In genomic region chr3:126620152-126620551, GRCm38 (mm10) we compare ENCODE assay signal across 15 mouse cellular contexts.
"Had no signal": no experiment of that assay in that cellular context is flagged by ENCODE, and none has a peak within 500 bp of the region (broad histone marks: within the 10 kb centered on the region; RNA-seq: fewer than 3 reads in every experiment).

No protein-coding gene starts in this region.

- H3K9ac ChIP-seq: neural tube, embryonic 15.5 days; stomach, embryonic 15.5 days had no signal

- H3K9me3 ChIP-seq: neural tube, embryonic 15.5 days; stomach, embryonic 15.5 days had no signal

- H3K27ac ChIP-seq: neural tube, embryonic 15.5 days; stomach, embryonic 15.5 days; stomach, postnatal 0 days had no signal

- H3K4me3 ChIP-seq: neural tube, embryonic 15.5 days; stomach, embryonic 15.5 days had no signal

- DNase-seq: retina, postnatal 1 day; right cerebral cortex, adult 18-20 months; right cerebral cortex, postnatal 14 days; right cerebral cortex, postnatal 25 days; right cerebral cortex, postnatal 4 days; spleen, adult 18-20 months; thymus, adult 18-20 months; thymus, adult 2 months; thymus, postnatal 14 days; thymus, postnatal 25 days; thymus, postnatal 36 days; thymus, postnatal 4 days had no signal

- H3K4me1 ChIP-seq: stomach, embryonic 15.5 days had no signal

- H3K36me3 ChIP-seq: stomach, embryonic 15.5 days had no signal

- H3K27me3 ChIP-seq: neural tube, embryonic 15.5 days; stomach, embryonic 15.5 days had no signal

- H3K4me2 ChIP-seq: neural tube, embryonic 15.5 days; stomach, embryonic 15.5 days had no signal
